10 mouse cellular contexts compared by ENCODE assay signal in the genomic region with DNA sequence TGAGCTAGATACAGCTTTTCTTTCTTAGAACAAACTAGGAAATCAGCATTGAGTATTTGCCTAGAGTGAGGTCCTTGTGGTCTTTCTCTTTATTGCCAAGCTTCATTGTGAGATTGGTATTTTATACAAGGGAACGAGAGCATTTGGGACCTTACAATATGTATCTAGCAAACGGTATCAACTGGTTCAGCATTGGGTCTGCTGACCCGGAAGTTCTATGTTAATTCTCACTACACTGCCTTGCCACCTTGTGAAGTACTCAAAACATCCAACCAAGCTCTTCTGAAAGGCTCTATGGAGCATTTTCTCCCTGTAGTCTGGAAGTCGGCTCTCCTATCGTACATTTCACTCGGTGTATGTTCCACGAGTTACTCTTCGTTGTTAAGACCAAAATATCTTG. TPM values are rescaled to one million over a fixed set of nuclear protein-coding genes. Genes with fewer than 3 reads are reported as not detected.
DNase-seq lines count a peak whose midpoint lies in the region; ATAC-seq and TF ChIP-seq lines count a peak whose summit lies in the region.
"Had no signal": no experiment of that assay in that cellular context is flagged by ENCODE, and none has a peak within 500 bp of the region (broad histone marks: within the 10 kb centered on the region; RNA-seq: fewer than 3 reads in every experiment).

No protein-coding gene starts in this region.

- no peaks in the 10 kb centered on the region for H3K9me3 ChIP-seq in megakaryocyte, embryonic 14.5 days
- no peaks in the 10 kb centered on the region for H3K9me3 ChIP-seq in limb, embryonic 15.5 days

- no peak for TF ChIP-seq POLR2A in cerebellum, adult 2 months (IDR thresholded peaks at IDR 0.05; ENCODE audit: borderline replicate concordance, insufficient read depth, low read length)

- DNase-seq in cerebellum, adult 2 months, result no peak
- no peak for DNase-seq in cerebellum, adult 18-20 months
- no peak for DNase-seq in thymus, adult 18-20 months
- no peak for DNase-seq in frontal cortex, postnatal 14 days (ENCODE audit: low spot score in 2 of 2)
- no peak for DNase-seq in left cerebral cortex, postnatal 10 days (ENCODE audit: extremely low spot score in 1 of 2, low spot score in 2 of 2)
- DNase-seq: adrenal gland, postnatal 14 days; thymus, postnatal 14 days had no signal

- no peaks in the 10 kb centered on the region for H3K36me3 ChIP-seq in megakaryocyte, embryonic 14.5 days (replicated peaks; ENCODE audit: low read length)
- H3K36me3 ChIP-seq in limb, embryonic 15.5 days, result 0 out of 2 replicates have a peak, but pooled peaks cover 2% of the 10 kb centered on the region

- intact Hi-C loops in left cerebral cortex, postnatal 10 days (cut with DNase I), result no loop called here

- ATAC-seq in megakaryocyte, adult 5-6 weeks (ENCODE audit: poor library complexity, severe bottlenecking), result no peak
- no peak for ATAC-seq in limb, embryonic 15.5 days (ENCODE audit: insufficient number of reproducible peaks, low FRiP score, low TSS enrichment, low read depth)

- peak overlapping the region; percentile 91 for H3K4me2 ChIP-seq in limb, embryonic 15.5 days

- 93% methylated on average over 8 of the region's 8 CpGs for WGBS in cerebellum, adult 2 months
- 94% methylated on average over 8 of the region's 8 CpGs for WGBS in limb, embryonic 15.5 days

- H3K27ac ChIP-seq in cerebellum, adult 2 months (ENCODE audit: insufficient read depth, low read length), result no peak overlapping the region
- no peak overlapping the region for H3K27ac ChIP-seq in limb, embryonic 15.5 days

- no peak overlapping the region for H3K9ac ChIP-seq in limb, embryonic 15.5 days

- H3K4me3 ChIP-seq in cerebellum, adult 2 months (replicated peaks; ENCODE audit: insufficient read depth, low read depth, low read length), result peak overlapping the region; percentile 85
- peak overlapping the region; percentile 95 for H3K4me3 ChIP-seq in megakaryocyte, embryonic 14.5 days (replicated peaks)
- peak overlapping the region; percentile 77; the same call in 1 of the 2 replicates for H3K4me3 ChIP-seq in limb, embryonic 15.5 days

- peaks cover 3% of the 10 kb centered on the region; the same call in 1 of the 2 replicates for H3K4me1 ChIP-seq in cerebellum, adult 2 months (ENCODE audit: control insufficient read depth, insufficient read depth, low read length)
- peaks cover 29% of the 10 kb centered on the region for H3K4me1 ChIP-seq in megakaryocyte, embryonic 14.5 days
- H3K4me1 ChIP-seq in limb, embryonic 15.5 days, result 0 out of 2 replicates have a peak, but pooled peaks cover 6% of the 10 kb centered on the region

- no peaks in the 10 kb centered on the region for H3K27me3 ChIP-seq in cerebellum, adult 2 months (ENCODE audit: control insufficient read depth, insufficient read depth, low read length)
- no peaks in the 10 kb centered on the region for H3K27me3 ChIP-seq in megakaryocyte, embryonic 14.5 days (replicated peaks)
- H3K27me3 ChIP-seq in limb, embryonic 15.5 days, result no peaks in the 10 kb centered on the region

- no peak for TF ChIP-seq CTCF in cerebellum, adult 2 months (IDR thresholded peaks at IDR 0.05; ENCODE audit: borderline replicate concordance, insufficient read depth, low read depth, low read length)

RNA-seq across cellular contexts. Expression of a gene that starts 1.9 kb away (rescaled TPM):
- polyA plus RNA-seq in cerebellum, adult 2 months (2012; rRNA removed), result 18.4 and 19.8 TPM in 2 replicates
- polyA plus RNA-seq in megakaryocyte, embryonic 14.5 days (2012; ENCODE audit: insufficient read depth, low replicate concordance), result 1.3 TPM in 1 of 2 replicates, not detected in the other
- 0.40 and 0.43 TPM in 2 replicates for total RNA-seq in megakaryocyte, adult 5-6 weeks (2015)
- total RNA-seq in megakaryocyte, adult 5-6 weeks (2017), result not detected in 2 replicates
- 9.7 and 11.0 TPM in 2 replicates for polyA plus RNA-seq in limb, embryonic 15.5 days (2015; fragmentation: Nextera tagmentation; extraction: Ambion mirVana)
- total RNA-seq in left cerebral cortex, postnatal 10 days (2021), result 10 to 100 TPM; 31.6 to 38.5 TPM

RNA-seq across cellular contexts. Expression of a gene that starts 22.8 kb away (rescaled TPM):
- polyA plus RNA-seq in cerebellum, adult 2 months (2012; rRNA removed), result 75.2 and 79.2 TPM in 2 replicates
- 3.1 and 9.3 TPM in 2 replicates for polyA plus RNA-seq in megakaryocyte, embryonic 14.5 days (2012; ENCODE audit: insufficient read depth, low replicate concordance)
- total RNA-seq in megakaryocyte, adult 5-6 weeks (2015), result 15.5 and 17.3 TPM in 2 replicates
- total RNA-seq in megakaryocyte, adult 5-6 weeks (2017), result 13.4 and 14.1 TPM in 2 replicates
- polyA plus RNA-seq in limb, embryonic 15.5 days (2015; fragmentation: Nextera tagmentation; extraction: Ambion mirVana), result 131 and 134 TPM in 2 replicates
- 10 to 100 TPM; 64.1 to 71.1 TPM for total RNA-seq in left cerebral cortex, postnatal 10 days (2021)

RNA-seq across cellular contexts. Expression of a gene that starts 36.4 kb away (rescaled TPM):
- 119 and 129 TPM in 2 replicates for polyA plus RNA-seq in cerebellum, adult 2 months (2012; rRNA removed)
- 36.3 and 112 TPM in 2 replicates for polyA plus RNA-seq in megakaryocyte, embryonic 14.5 days (2012; ENCODE audit: insufficient read depth, low replicate concordance)
- 648 and 668 TPM in 2 replicates for total RNA-seq in megakaryocyte, adult 5-6 weeks (2015)
- 1,188 and 1,238 TPM in 2 replicates for total RNA-seq in megakaryocyte, adult 5-6 weeks (2017)
- polyA plus RNA-seq in limb, embryonic 15.5 days (2015; fragmentation: Nextera tagmentation; extraction: Ambion mirVana), result 627 and 632 TPM in 2 replicates
- 100 to 1,000 TPM; 144 to 146 TPM for total RNA-seq in left cerebral cortex, postnatal 10 days (2021)
